Mouse (Mus musculus): Measurements from ENCODE around the gene Aaas. TPM values are rescaled to one million over a fixed set of nuclear protein-coding genes. Genes with fewer than 3 reads are reported as not detected.

The Aaas gene
- 51.9 and 55.8 TPM in 2 replicates for polyA plus RNA-seq (2012; rRNA removed)

DNA sequence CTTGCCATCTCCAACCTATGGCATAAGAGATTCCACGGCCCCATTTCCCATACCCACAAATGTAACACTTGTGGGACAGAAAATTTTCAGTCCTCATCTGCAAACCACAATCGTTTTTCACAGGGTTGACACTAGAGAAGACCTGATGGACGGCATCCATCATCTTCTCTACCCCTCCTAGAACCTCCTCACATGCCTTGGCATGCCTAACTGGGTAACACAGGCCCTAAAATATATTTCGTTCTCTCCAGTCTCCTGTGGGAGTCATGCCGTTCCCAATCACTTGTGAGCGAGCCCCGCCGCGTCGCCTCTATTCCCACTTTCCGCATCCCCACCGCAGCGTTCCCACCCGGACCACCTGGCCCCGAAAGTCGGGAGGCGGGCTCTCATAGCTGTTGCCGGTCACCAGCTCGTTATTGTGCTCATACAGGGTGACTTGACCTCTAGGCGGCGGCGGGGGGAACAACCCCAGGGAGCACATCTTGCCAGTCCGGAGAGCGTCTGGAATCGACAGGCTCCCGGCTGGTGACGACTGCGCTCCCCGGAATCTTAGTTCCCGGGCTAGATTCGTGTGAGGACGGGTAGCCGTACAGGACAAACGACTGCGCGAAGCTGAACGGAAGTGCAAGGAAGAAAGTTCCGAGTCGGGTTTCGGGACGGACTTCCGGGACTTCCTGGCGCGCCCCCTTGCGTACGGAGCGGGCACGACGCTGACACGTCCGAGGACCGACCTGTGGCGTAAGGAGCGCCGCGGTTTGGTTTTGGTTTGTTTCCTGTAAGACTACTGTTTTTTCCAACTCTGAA is at the start of gene Aaas:
TSS of gene Aaas (minus strand) at position 634 of the 804 bp plus-strand sequence.
- Histone ChIP-seq H3K27ac (ENCODE audit: insufficient read depth, low read length) (peak within 1 kb of the TSS; percentile 48), H3K4me3 (ENCODE audit: extremely low read depth, insufficient read depth, insufficient read length) (peak within 1 kb of the TSS; percentile 83), H3K27me3 (ENCODE audit: control insufficient read depth, insufficient read depth, low read length) (peaks cover 4% of the 10 kb centered on the region), H3K4me1 (ENCODE audit: control insufficient read depth, insufficient read depth, insufficient read length) (peaks cover 4% of the 10 kb centered on the region; the same call in 1 of the 2 replicates), H3K36me3 (ENCODE audit: control insufficient read depth, insufficient read depth, low read length) (peaks cover 4% of the 10 kb centered on the region)
- WGBS: under 1% methylated on average over 56 of the region's 56 CpGs
- peak; percentile 84 to 94 for DNase-seq (ENCODE audit: low read depth in 1 of 2, low spot score in 2 of 2)
- TF ChIP-seq CTCF (IDR thresholded peaks at IDR 0.05; ENCODE audit: extremely low read depth, insufficient read depth, insufficient read length, insufficient replicate concordance) (peak; percentile 90), POLR2A (IDR thresholded peaks at IDR 0.05; ENCODE audit: low read depth, low read length) (no peak; the same call in 1 of the 2 replicates)

DNA sequence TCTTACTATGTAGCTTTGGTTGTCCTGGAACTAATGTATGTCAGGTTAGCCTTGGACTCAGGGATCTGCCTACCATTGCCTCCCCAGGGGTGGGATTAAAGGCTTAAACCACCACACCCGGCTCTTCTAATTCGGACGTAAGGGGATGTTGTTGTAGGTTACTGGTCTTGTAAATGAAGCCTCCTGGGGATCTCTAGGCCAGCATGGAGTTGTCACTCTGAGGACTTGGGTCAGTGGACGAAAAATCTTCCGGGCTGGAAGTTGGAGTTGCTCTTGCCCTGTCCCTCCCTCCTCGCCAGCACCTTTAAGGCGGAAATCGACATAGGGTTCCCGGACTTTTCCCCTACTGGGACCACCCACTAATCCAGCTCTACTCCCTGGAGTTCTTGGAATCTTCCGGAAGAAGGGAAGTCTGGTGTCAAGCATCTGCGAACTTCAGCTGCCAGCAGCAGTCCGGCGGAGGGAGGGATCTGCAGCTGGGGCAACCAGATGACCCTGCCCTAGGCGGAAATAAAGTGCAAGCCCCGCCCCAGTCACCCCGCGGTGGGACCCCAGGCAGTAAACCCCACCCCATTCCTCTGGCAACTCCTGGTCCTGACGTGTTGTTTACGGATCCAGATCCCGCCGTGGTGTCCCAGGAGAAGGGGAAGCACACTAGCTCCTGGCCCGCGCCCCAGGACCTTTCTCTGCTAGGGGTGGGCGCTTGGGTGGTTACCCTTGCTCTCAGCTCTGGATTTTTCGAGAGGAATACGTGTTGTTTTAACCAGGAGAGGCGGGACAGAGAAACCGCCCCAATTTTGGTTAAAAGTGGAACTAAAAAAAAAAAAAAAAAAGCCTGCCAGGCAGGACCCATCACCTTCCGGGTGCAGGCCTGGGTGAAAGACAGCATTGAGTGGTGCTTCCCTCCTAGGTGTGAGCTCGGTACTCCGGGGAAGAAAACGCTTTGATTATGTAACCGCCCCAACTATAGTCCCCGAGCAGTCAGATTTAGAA is 49.0 kb upstream of the Aaas start:
- Histone ChIP-seq H3K27ac (ENCODE audit: insufficient read depth, low read length) (peak overlapping the region; percentile 97), H3K4me1 (ENCODE audit: control insufficient read depth, insufficient read depth, insufficient read length) (peaks cover 6% of the 10 kb centered on the region; the same call in 1 of the 2 replicates), H3K27me3 (ENCODE audit: control insufficient read depth, insufficient read depth, low read length) (no peaks in the 10 kb centered on the region), H3K4me3 (ENCODE audit: extremely low read depth, insufficient read depth, insufficient read length) (peak overlapping the region; percentile 75), H3K36me3 (ENCODE audit: control insufficient read depth, insufficient read depth, low read length) (no peaks in the 10 kb centered on the region)
- TF ChIP-seq CTCF (IDR thresholded peaks at IDR 0.05; ENCODE audit: extremely low read depth, insufficient read depth, insufficient read length, insufficient replicate concordance) (no peak), POLR2A (IDR thresholded peaks at IDR 0.05; ENCODE audit: low read depth, low read length) (peak; percentile 53)
- 7% methylated on average over 34 of the region's 34 CpGs for WGBS
- DNase-seq (ENCODE audit: low read depth in 1 of 2, low spot score in 2 of 2): peak; percentile 31 to 80

DNA sequence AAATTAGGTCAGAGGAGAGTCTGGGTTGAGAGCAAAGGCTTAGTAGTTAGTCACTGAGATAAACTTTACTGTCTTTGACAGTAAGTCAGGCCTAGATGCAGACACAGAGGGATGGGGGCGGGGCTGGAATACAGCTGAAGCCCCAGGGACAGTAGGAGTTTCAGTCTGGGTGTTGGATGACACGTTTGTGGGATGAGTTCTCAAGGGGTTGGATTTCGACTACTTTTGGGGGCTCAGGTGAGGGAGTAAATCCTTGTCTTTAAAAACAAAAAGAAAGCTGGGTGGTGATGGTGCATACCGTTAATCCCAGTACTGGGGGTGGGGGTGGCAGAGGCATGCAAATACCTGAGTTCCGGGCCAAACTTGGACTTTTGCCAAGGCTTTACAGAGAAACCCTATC is 48.1 kb upstream of the Aaas start:
- Histone ChIP-seq H3K36me3 (ENCODE audit: control insufficient read depth, insufficient read depth, low read length) (no peaks in the 10 kb centered on the region), H3K4me3 (ENCODE audit: extremely low read depth, insufficient read depth, insufficient read length) (no peak overlapping the region), H3K27me3 (ENCODE audit: control insufficient read depth, insufficient read depth, low read length) (no peaks in the 10 kb centered on the region), H3K27ac (ENCODE audit: insufficient read depth, low read length) (no peak overlapping the region), H3K4me1 (ENCODE audit: control insufficient read depth, insufficient read depth, insufficient read length) (peaks cover 6% of the 10 kb centered on the region; the same call in 1 of the 2 replicates)
- 61% methylated on average over 5 of the region's 5 CpGs for WGBS
- no peak for DNase-seq (ENCODE audit: low read depth in 1 of 2, low spot score in 2 of 2)
- TF ChIP-seq POLR2A (IDR thresholded peaks at IDR 0.05; ENCODE audit: low read depth, low read length): no peak
- no peak for TF ChIP-seq CTCF (IDR thresholded peaks at IDR 0.05; ENCODE audit: extremely low read depth, insufficient read depth, insufficient read length, insufficient replicate concordance)

DNA sequence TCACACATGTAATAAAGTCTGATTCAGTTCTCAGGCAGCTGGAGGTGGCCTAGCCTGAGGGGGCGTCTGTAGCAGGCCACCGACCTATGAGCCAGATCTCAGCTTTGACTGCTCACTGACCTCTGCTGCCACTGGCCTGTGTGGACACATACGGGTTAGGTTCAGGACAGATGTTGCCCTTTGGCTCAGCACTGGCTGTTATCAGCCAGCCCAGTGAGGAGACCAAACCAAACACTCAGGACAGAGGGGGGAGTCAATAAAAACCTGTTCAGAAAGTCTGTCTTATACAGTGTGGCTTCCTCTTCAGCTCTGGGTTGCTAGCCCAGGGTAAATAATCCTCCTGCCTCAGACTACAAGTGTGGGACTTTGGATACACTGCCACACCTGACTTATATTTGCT is 44.5 kb upstream of the Aaas start:
- Histone ChIP-seq H3K36me3 (ENCODE audit: control insufficient read depth, insufficient read depth, low read length) (no peaks in the 10 kb centered on the region), H3K27me3 (ENCODE audit: control insufficient read depth, insufficient read depth, low read length) (no peaks in the 10 kb centered on the region), H3K4me1 (ENCODE audit: control insufficient read depth, insufficient read depth, insufficient read length) (no peaks in the 10 kb centered on the region; the same call in 1 of the 2 replicates), H3K27ac (ENCODE audit: insufficient read depth, low read length) (no peak overlapping the region), H3K4me3 (ENCODE audit: extremely low read depth, insufficient read depth, insufficient read length) (no peak overlapping the region)
- 74% methylated on average over 3 of the region's 3 CpGs for WGBS
- no peak for DNase-seq (ENCODE audit: low read depth in 1 of 2, low spot score in 2 of 2)
- no peak for TF ChIP-seq POLR2A (IDR thresholded peaks at IDR 0.05; ENCODE audit: low read depth, low read length)
- TF ChIP-seq CTCF (IDR thresholded peaks at IDR 0.05; ENCODE audit: extremely low read depth, insufficient read depth, insufficient read length, insufficient replicate concordance): no peak

DNA sequence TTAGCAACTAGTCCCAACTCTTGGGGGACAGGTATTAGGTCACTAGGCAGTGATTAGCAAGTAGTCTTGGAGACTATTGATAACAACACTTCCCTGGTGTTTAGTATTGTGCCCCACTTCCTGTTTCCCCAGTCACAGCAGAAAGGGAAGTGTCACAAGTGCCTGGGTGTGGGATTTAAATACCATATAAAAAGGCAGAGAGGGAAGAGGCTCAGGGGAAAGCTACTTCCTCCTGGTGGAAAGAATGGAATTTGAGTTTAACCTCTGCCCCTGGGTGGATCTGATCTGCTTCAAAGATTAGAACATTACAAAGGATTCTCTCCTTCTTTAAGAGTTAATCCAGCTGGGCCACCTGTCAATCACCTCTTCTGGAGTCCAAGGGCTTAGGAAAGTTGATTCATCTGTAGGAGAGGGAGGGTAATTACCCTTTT is 43.0 kb upstream of the Aaas start:
- no peaks in the 10 kb centered on the region; the same call in 1 of the 2 replicates for H3K4me1 ChIP-seq (ENCODE audit: control insufficient read depth, insufficient read depth, insufficient read length)

DNA sequence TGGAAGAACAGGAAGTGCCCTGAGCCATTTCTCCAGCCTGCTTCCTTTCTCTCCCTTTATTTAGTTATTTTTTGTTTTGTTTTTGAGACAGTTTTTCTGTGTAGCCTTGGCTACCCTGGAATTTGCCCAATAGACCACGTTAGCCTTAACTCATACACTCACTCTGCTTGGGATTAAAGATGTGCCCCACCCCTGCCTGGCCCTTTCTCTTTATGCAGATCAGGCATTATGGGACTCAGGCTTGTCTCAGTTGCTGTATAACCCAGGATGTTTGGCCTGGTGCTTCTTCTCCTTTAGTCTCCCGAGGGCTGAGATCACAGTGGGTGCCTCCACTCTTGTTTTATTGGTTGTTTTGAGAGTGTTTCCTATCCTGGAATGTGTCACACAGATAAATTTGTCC is 41.9 kb upstream of the Aaas start:
- H3K27ac ChIP-seq (ENCODE audit: insufficient read depth, low read length): peak overlapping the region; percentile 38; the same call in 1 of the 2 replicates
- no peaks in the 10 kb centered on the region for H3K36me3 ChIP-seq (ENCODE audit: control insufficient read depth, insufficient read depth, low read length)
- no peaks in the 10 kb centered on the region; the same call in 1 of the 2 replicates for H3K4me1 ChIP-seq (ENCODE audit: control insufficient read depth, insufficient read depth, insufficient read length)
- no peak overlapping the region for H3K4me3 ChIP-seq (ENCODE audit: extremely low read depth, insufficient read depth, insufficient read length)
- H3K27me3 ChIP-seq (ENCODE audit: control insufficient read depth, insufficient read depth, low read length): no peaks in the 10 kb centered on the region
- 64% methylated on average over 2 of the region's 2 CpGs for WGBS
- TF ChIP-seq POLR2A (IDR thresholded peaks at IDR 0.05; ENCODE audit: low read depth, low read length) (no peak), CTCF (IDR thresholded peaks at IDR 0.05; ENCODE audit: extremely low read depth, insufficient read depth, insufficient read length, insufficient replicate concordance) (no peak)
- DNase-seq (ENCODE audit: low read depth in 1 of 2, low spot score in 2 of 2): no peak

More for the DNA sequence above, 43.0 kb upstream of the Aaas start:
- DNase-seq (ENCODE audit: low read depth in 1 of 2, low spot score in 2 of 2): peak in 1 of 2 experiments; percentile 34
- Histone ChIP-seq H3K27ac (ENCODE audit: insufficient read depth, low read length) (no peak overlapping the region), H3K36me3 (ENCODE audit: control insufficient read depth, insufficient read depth, low read length) (no peaks in the 10 kb centered on the region), H3K4me3 (ENCODE audit: extremely low read depth, insufficient read depth, insufficient read length) (no peak overlapping the region), H3K27me3 (ENCODE audit: control insufficient read depth, insufficient read depth, low read length) (no peaks in the 10 kb centered on the region)
- no peak for TF ChIP-seq CTCF (IDR thresholded peaks at IDR 0.05; ENCODE audit: extremely low read depth, insufficient read depth, insufficient read length, insufficient replicate concordance)
- no peak for TF ChIP-seq POLR2A (IDR thresholded peaks at IDR 0.05; ENCODE audit: low read depth, low read length)

Data from spleen, adult 2 months (tissue).